Mouse (Mus musculus) megakaryocyte, embryonic 14.5 days (primary cell): ENCODE measurements around the gene Mrm2. TPM values are rescaled to one million over a fixed set of nuclear protein-coding genes. Genes with fewer than 3 reads are reported as not detected.

Source experiments
- H3K27me3 ChIP-seq: replicated peaks from 2 replicates; pipeline ENCODE3; 2012; ENCODE audit warnings: inconsistent platforms
- H3K36me3 ChIP-seq: replicated peaks from 2 replicates; pipeline ENCODE3; 2012; ENCODE audit warnings: low read length, inconsistent platforms, mixed read lengths
- H3K4me1 ChIP-seq: 2 replicates; pipeline ENCODE4 v1.6.1; 2012; ENCODE audit warnings: inconsistent platforms
- H3K4me3 ChIP-seq: replicated peaks from 2 replicates; pipeline ENCODE3; 2012; ENCODE audit warnings: moderate library complexity, mild to moderate bottlenecking, inconsistent platforms
- H3K9me3 ChIP-seq: 2 replicates; pipeline ENCODE4 v1.6.1; 2012; ENCODE audit warnings: inconsistent platforms
- FLI1 ChIP-seq: IDR thresholded peaks from 2 replicates; pipeline ENCODE4 v1.6.1; 2012; ENCODE audit warnings: low read length, inconsistent platforms, mixed read lengths
- GATA1 ChIP-seq: IDR thresholded peaks from 3 replicates; pipeline ENCODE4 v1.6.1; 2012; ENCODE audit warnings: mixed read lengths, low read length, inconsistent platforms, borderline replicate concordance
- polyA plus RNA-seq: library from polyadenylated mRNA; stranded (reverse); fragments of >175 nt; gene quantifications from 2 replicates; pipeline ENCODE4 v1.2.3, GENCODE M21; 2012; ENCODE audit warnings: low replicate concordance; ENCODE audit not compliant: insufficient read depth

The Mrm2 gene
- polyA plus RNA-seq, 1 experiment: 6.7 TPM

- no peaks in the 10 kb centered on the region for H3K27me3 ChIP-seq
- H3K9me3 ChIP-seq: no peaks in the 10 kb centered on the region
- peaks cover 82% of the 10 kb centered on the region for H3K36me3 ChIP-seq
- no peak overlapping the region for H3K4me3 ChIP-seq
- TF ChIP-seq FLI1 (no peak), GATA1 (no peak)
- peaks cover 33% of the 10 kb centered on the region for H3K4me1 ChIP-seq
Observed at GRCm38 (mm10) chr5:140282376-140282775, 49.3 kb downstream of the Mrm2 start.

- no peaks in the 10 kb centered on the region for H3K27me3 ChIP-seq
- H3K4me3 ChIP-seq: no peak overlapping the region
- peaks cover 85% of the 10 kb centered on the region for H3K36me3 ChIP-seq
- peaks cover 30% of the 10 kb centered on the region for H3K4me1 ChIP-seq
- H3K9me3 ChIP-seq: no peaks in the 10 kb centered on the region
- TF ChIP-seq GATA1 (no peak), FLI1 (no peak)
Observed at GRCm38 (mm10) chr5:140280205-140280604, 51.5 kb downstream of the Mrm2 start.

Other genes starting within 250 kb of the Mrm2 start
- gene Mad1l1, start 10.3 kb downstream of the Mrm2 start, polyA plus RNA-seq: 10.3 and 23.3 TPM in 2 replicates
- 21.0 TPM in 1 of 2 replicates, not detected in the other for gene Nudt1, start 10.2 kb downstream of the Mrm2 start, polyA plus RNA-seq
- gene Snx8, start 57.4 kb upstream of the Mrm2 start, polyA plus RNA-seq: 7.2 and 17.8 TPM in 2 replicates
- gene Eif3b, start 87.4 kb upstream of the Mrm2 start, polyA plus RNA-seq: 18.7 and 48.8 TPM in 2 replicates
- gene Gm4869, start 113.7 kb upstream of the Mrm2 start, polyA plus RNA-seq: 0.03 TPM in 1 of 2 replicates, not detected in the other
- 145 and 281 TPM in 2 replicates for gene Chst12, start 173.7 kb upstream of the Mrm2 start, polyA plus RNA-seq
- 0.77 TPM in 1 of 2 replicates, not detected in the other for gene Grifin, start 233.2 kb upstream of the Mrm2 start, polyA plus RNA-seq